Mouse (Mus musculus) myocyte (in vitro differentiated cells): Measurements from ENCODE around the gene Dclk2. TPM values are rescaled to one million over a fixed set of nuclear protein-coding genes. Genes with fewer than 3 reads are reported as not detected.

Source experiments
- H3K27me3 ChIP-seq: one replicate; pipeline ENCODE4 v1.6.1; 2011; ENCODE audit not compliant: control insufficient read depth, insufficient read depth, insufficient read length
- H3K36me3 ChIP-seq: one replicate; pipeline ENCODE4 v1.6.1; 2011; ENCODE audit not compliant: control insufficient read depth, insufficient read depth
- H3K4me2 ChIP-seq: one replicate; pipeline ENCODE4 v1.6.1; 2011; ENCODE audit warnings: low read depth, control low read depth
- H3K4me3 ChIP-seq: one replicate; pipeline ENCODE4 v1.5.1; 2011; ENCODE audit warnings: mild to moderate bottlenecking, control low read depth, moderate library complexity
- H3K79me2 ChIP-seq: one replicate; pipeline ENCODE4 v1.6.1; 2011; ENCODE audit not compliant: control insufficient read depth, insufficient read depth
- H3ac ChIP-seq: one replicate; pipeline ENCODE4 v1.6.1; 2011; ENCODE audit not compliant: control insufficient read depth, insufficient read length
- CEBPB ChIP-seq: IDR thresholded peaks from 2 replicates; pipeline ENCODE4 v1.6.1; 2011; ENCODE audit warnings: mild to moderate bottlenecking, moderate library complexity; ENCODE audit not compliant: poor library complexity, insufficient read depth, severe bottlenecking
- E2F4 ChIP-seq: IDR thresholded peaks from one replicate; pipeline ENCODE4 v1.6.1; 2011; ENCODE audit warnings: mild to moderate bottlenecking, control low read depth, moderate library complexity; ENCODE audit not compliant: insufficient read depth
- MAX ChIP-seq: IDR thresholded peaks from one replicate; pipeline ENCODE4 v1.6.1; 2011; ENCODE audit warnings: low read depth, mild to moderate bottlenecking, control low read depth
- MYOD1 ChIP-seq, 3 experiments: IDR thresholded peaks; one replicate each; pipeline ENCODE4 v1.6.1; 2011; ENCODE audit warnings: control low read depth in 2 of 3, low read depth in 2 of 3, mild to moderate bottlenecking in 2 of 3, moderate library complexity in 1 of 3; ENCODE audit not compliant: insufficient read length in 2 of 3, control insufficient read depth in 1 of 3
- MYOG ChIP-seq, 3 experiments: IDR thresholded peaks; one replicate each; pipeline ENCODE4 v1.6.1; 2011; ENCODE audit warnings: control low read depth in 2 of 3, low read depth in 2 of 3, mild to moderate bottlenecking in 2 of 3; ENCODE audit not compliant: insufficient read length in 2 of 3, control insufficient read depth in 1 of 3, insufficient read depth in 1 of 3
- POLR2A ChIP-seq: IDR thresholded peaks from one replicate; pipeline ENCODE4 v1.6.1; 2011; ENCODE audit warnings: low read depth, mild to moderate bottlenecking, control low read depth, moderate library complexity; ENCODE audit not compliant: insufficient read length
- POLR2AphosphoS2 ChIP-seq: IDR thresholded peaks from one replicate; pipeline ENCODE4 v1.6.1; 2011; ENCODE audit warnings: low read depth, control low read depth; ENCODE audit not compliant: insufficient read length
- REST ChIP-seq: IDR thresholded peaks from one replicate; pipeline ENCODE4 v1.6.1; 2011; ENCODE audit warnings: mild to moderate bottlenecking, control low read depth, moderate library complexity; ENCODE audit not compliant: insufficient read depth, insufficient read length
- SRF ChIP-seq: IDR thresholded peaks from one replicate; pipeline ENCODE4 v1.6.1; 2011; ENCODE audit warnings: low read depth; ENCODE audit not compliant: control insufficient read depth, insufficient read length
- TCF12 ChIP-seq: IDR thresholded peaks from one replicate; pipeline ENCODE4 v1.6.1; 2011; ENCODE audit warnings: mild to moderate bottlenecking, control low read depth; ENCODE audit not compliant: poor library complexity, insufficient read depth, severe bottlenecking
- TCF3 ChIP-seq: IDR thresholded peaks from one replicate; pipeline ENCODE4 v1.6.1; 2011; ENCODE audit warnings: low read depth, control low read depth; ENCODE audit not compliant: insufficient read length
- USF1 ChIP-seq: IDR thresholded peaks from one replicate; pipeline ENCODE4 v1.6.1; 2011; ENCODE audit warnings: low read depth, mild to moderate bottlenecking, control low read depth, moderate library complexity
- polyA plus RNA-seq: library from polyadenylated mRNA; unstranded; fragments of >200 nt; fragmentation: generic; extraction: Trizol; gene quantifications from one replicate; pipeline ENCODE4 v1.2.1, GENCODE M21; 2012; ENCODE audit warnings: missing spikeins

The Dclk2 gene
- polyA plus RNA-seq, 1 experiment, result 1.8 TPM

- Histone ChIP-seq H3K4me2 (no peak overlapping the region), H3K36me3 (no peaks in the 10 kb centered on the region), H3K79me2 (no peaks in the 10 kb centered on the region), H3K27me3 (no peaks in the 10 kb centered on the region), H3ac (no peak overlapping the region), H3K4me3 (no peak overlapping the region)
- TF ChIP-seq MAX (no peak), REST (no peak), MYOG (IDR thresholded peaks at IDR 0.05; ENCODE audit: control insufficient read depth in 1 of 3, insufficient read depth in 1 of 3, insufficient read length in 2 of 3, low read depth in 2 of 3) (no peak), POLR2AphosphoS2 (no peak), CEBPB (no peak), E2F4 (no peak), POLR2A (no peak), USF1 (no peak), MYOD1 (IDR thresholded peaks at IDR 0.05; ENCODE audit: control insufficient read depth in 1 of 3, insufficient read length in 2 of 3, low read depth in 2 of 3) (no peak), SRF (no peak), TCF3 (no peak), TCF12 (no peak)
Observed at GRCm38 (mm10) chr3:86797871-86798460, 122.7 kb downstream of the Dclk2 start.

- H3K4me2 ChIP-seq, result no peak overlapping the region
- H3K79me2 ChIP-seq, result no peaks in the 10 kb centered on the region
- no peak overlapping the region for H3ac ChIP-seq
- TF ChIP-seq TCF3, result no peak
- TF ChIP-seq MAX, result no peak
- TF ChIP-seq MYOD1 (IDR thresholded peaks at IDR 0.05; ENCODE audit: control insufficient read depth in 1 of 3, insufficient read length in 2 of 3, low read depth in 2 of 3), result no peak
- TF ChIP-seq USF1, result no peak
- no peak for TF ChIP-seq E2F4
- TF ChIP-seq POLR2A, result no peak
- H3K27me3 ChIP-seq, result no peaks in the 10 kb centered on the region
- H3K36me3 ChIP-seq, result no peaks in the 10 kb centered on the region
- H3K4me3 ChIP-seq, result no peak overlapping the region
Observed at GRCm38 (mm10) chr3:86796716-86797115, 123.9 kb downstream of the Dclk2 start.

- no peaks in the 10 kb centered on the region for H3K79me2 ChIP-seq
- TF ChIP-seq SRF (no peak), TCF3 (no peak), USF1 (no peak), POLR2A (no peak), CEBPB (no peak), MAX (no peak), MYOG (IDR thresholded peaks at IDR 0.05; ENCODE audit: control insufficient read depth in 1 of 3, insufficient read depth in 1 of 3, insufficient read length in 2 of 3, low read depth in 2 of 3) (no peak), E2F4 (no peak)
- no peak overlapping the region for H3K4me3 ChIP-seq
- H3K27me3 ChIP-seq, result no peaks in the 10 kb centered on the region
- H3K4me2 ChIP-seq, result no peak overlapping the region
- no peak overlapping the region for H3ac ChIP-seq
- no peaks in the 10 kb centered on the region for H3K36me3 ChIP-seq
Observed at GRCm38 (mm10) chr3:86793720-86794191, 126.9 kb downstream of the Dclk2 start.

GRCm38 (mm10) chr3:86793264-86793663 lies 127.4 kb downstream of the Dclk2 start:
- Histone ChIP-seq H3K4me3 (no peak overlapping the region), H3ac (no peak overlapping the region), H3K79me2 (no peaks in the 10 kb centered on the region), H3K36me3 (no peaks in the 10 kb centered on the region), H3K27me3 (no peaks in the 10 kb centered on the region), H3K4me2 (no peak overlapping the region)
- TF ChIP-seq E2F4, result no peak
- TF ChIP-seq POLR2A, result no peak
- TF ChIP-seq MYOG (IDR thresholded peaks at IDR 0.05; ENCODE audit: control insufficient read depth in 1 of 3, insufficient read depth in 1 of 3, insufficient read length in 2 of 3, low read depth in 2 of 3), result no peak
- no peak for TF ChIP-seq CEBPB
- no peak for TF ChIP-seq REST
- no peak for TF ChIP-seq MAX
- TF ChIP-seq SRF, result no peak
- no peak for TF ChIP-seq POLR2AphosphoS2
- no peak for TF ChIP-seq TCF3

- no peak for TF ChIP-seq TCF12
- no peak for TF ChIP-seq MAX
- TF ChIP-seq SRF, result no peak
- TF ChIP-seq POLR2A, result no peak
- no peak for TF ChIP-seq MYOD1 (IDR thresholded peaks at IDR 0.05; ENCODE audit: control insufficient read depth in 1 of 3, insufficient read length in 2 of 3, low read depth in 2 of 3)
- TF ChIP-seq POLR2AphosphoS2, result no peak
- TF ChIP-seq MYOG (IDR thresholded peaks at IDR 0.05; ENCODE audit: control insufficient read depth in 1 of 3, insufficient read depth in 1 of 3, insufficient read length in 2 of 3, low read depth in 2 of 3), result no peak
- no peak for TF ChIP-seq USF1
- TF ChIP-seq CEBPB, result no peak
- TF ChIP-seq E2F4, result no peak
- TF ChIP-seq TCF3, result no peak
- no peak for TF ChIP-seq REST
- Histone ChIP-seq H3K4me2 (no peak overlapping the region), H3K36me3 (no peaks in the 10 kb centered on the region), H3K27me3 (no peaks in the 10 kb centered on the region), H3K4me3 (no peak overlapping the region), H3ac (no peak overlapping the region), H3K79me2 (no peaks in the 10 kb centered on the region)
Observed at GRCm38 (mm10) chr3:86789752-86790151, 130.9 kb downstream of the Dclk2 start.
